Mouse (Mus musculus) c-Kit-positive CD71-negative TER-119-negative erythroid progenitor cells, embryonic 14.5 days (primary cell): ENCODE results near the gene Cacna1c.
A peak's percentile ranks its signal among the peaks of the same experiment; 100 is the strongest.

Experiments used
- DNase-seq: peaks from one replicate; pipeline ENCODE4 v3.0.0-alpha.2; 2013; ENCODE audit warnings: low read depth

Cacna1c gene

DNA sequence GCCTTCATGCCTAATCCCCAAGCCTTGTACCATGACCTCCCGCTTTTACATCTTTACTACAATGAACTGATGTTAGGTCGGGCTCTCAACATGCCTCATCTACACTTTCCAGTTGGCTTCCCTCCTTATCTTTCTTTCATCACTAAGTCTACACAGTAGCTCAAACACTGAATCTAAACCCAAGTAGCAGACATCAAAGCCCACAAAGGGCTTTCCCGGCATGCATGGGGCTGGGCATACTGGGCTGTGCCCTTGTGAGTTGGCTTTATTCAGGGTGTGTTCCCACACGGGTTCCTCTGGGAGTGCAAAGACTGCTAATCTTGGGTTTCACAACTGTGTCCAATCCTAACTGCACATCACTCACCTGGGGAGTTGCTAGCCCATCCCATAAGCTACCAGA is 542.9 kb downstream of the Cacna1c start:
- DNase-seq = no peak

DNA sequence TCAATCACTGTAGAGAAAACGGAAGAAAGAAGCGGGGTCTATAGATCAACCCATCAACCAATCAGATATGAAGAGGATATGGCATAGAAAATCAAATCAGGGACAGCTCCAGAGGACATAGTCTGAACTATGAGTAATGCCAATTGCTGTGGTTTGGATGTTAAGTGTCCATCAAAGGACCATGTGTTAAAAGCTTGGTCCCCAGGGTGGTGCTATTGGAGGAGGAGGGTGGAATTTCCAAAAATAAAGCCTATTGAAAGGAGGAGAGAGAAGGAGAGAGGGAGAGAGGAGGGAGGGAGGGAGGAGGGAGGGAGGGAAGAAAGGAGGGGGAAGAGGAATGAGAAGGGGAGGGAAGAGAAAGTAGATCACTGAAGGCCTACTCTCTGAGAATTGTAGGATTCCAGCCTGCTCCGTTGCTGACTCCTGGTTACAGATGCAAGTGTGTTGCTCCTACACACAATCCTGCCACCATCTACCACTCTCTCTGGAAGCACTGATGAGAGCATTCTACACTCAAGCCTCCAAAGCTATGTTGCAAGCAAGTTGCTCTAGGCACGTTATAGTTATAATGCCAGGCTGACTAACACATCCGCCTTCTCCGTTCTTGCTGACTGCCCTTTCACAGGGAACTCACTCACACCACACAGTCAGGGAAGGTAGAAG is 547.0 kb downstream of the Cacna1c start:
- no peak for DNase-seq

DNA sequence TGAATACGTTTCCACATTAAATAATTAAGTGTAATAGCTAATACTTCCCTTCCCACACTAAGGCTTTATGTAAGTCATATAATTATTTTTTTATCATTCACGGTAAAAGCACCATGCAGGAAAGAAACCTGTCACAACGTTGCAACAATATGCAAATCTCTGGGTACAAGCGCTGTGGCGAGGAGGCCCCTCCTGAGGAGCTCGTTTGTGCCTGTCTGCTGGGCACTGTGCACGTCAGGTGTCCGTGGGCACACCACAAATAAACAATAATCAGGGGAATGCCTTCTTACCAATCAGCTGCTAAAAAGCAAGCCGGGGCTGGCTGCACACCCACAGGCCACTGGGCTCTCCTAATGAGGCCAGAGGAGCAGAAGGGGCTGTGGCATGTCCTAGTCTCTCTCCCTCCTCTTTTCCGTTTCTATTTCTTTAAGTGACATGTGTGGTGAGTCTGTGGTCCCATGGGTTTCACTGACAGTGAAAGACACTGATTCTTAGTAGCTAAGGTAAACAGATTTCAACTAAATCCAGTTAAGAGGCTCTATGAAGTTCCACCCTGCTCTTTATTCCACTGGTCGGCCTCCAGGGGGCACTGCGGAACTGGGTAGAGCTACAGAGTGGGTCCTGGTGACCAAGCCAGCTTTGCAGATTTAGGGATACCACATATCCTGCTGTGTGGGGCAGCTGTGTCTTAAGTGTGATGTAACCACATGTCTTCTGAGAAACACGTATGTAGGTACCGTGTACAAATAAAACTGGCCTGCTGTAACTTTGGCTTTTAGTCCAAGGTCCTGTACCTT is 549.8 kb downstream of the Cacna1c start:
- DNase-seq = peak; percentile 53

DNA sequence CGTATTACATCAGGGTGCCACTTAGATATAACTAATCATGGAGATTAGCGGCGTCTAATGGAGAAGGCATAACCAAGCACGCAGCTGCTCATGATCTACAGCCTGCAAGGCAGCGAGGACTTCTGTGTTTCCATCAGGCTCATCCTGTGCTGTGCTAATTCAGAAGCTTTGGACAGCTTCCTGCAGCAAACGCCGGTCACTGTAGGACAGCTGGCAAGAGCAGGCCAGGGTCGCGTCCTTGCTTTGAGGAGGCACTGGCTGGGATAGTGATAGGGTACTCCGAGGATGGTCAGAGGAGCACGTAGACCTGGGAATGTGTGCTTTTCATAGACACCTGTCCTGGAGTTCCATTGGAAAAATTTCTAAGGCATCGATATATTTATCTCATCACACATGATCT is 551.4 kb downstream of the Cacna1c start:
- no peak for DNase-seq

DNA sequence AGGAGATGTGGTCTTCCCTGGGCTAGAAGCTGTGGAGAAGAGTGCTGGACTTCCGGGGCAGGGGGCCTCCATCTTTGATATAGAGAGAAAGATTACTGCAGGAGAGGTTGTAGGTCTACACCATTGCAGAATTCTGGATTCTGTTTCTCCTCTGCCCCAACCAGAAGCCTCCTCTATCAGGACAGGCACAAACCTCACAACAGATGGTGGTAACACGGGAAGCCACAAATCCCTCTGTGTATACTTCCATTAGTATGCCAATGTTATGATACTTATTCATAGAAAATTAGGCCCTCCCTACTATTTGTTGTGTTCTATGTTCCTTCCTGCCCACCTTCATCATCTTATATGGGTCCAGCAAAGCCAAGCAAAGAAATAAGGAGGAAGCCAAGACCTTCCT is 552.7 kb downstream of the Cacna1c start:
- DNase-seq = no peak

DNA sequence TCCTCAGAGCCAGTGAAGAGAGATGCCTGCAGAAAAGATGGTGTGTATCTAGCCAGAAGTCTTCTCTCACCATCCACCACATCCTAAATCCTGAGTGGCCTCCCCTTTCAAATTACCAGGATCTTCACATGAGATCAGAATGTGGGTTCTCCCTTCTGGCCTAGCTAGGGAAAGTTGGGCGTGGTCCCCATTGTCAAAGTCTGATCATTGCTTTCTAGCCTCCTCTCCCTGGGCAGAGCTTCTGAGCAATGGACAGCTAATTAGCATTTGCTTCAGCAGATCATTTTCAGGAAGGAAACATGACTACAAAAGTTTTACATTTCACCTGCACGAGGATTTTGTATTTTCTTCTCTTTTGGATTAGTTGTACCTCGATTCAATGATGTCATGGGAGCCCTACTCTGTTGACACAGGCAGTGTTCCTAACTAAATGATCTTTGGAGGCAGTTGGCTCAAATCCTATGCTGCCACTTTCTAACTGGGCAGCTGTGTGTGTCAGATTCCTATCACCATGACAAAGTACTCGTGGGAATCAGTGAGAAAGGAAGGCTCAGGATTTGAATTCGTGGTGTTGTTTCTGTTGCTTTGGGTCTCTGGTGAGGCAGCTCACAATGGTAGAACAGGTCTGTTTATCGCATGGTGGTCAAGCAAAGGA is 554.4 kb downstream of the Cacna1c start:
- no peak for DNase-seq

DNA sequence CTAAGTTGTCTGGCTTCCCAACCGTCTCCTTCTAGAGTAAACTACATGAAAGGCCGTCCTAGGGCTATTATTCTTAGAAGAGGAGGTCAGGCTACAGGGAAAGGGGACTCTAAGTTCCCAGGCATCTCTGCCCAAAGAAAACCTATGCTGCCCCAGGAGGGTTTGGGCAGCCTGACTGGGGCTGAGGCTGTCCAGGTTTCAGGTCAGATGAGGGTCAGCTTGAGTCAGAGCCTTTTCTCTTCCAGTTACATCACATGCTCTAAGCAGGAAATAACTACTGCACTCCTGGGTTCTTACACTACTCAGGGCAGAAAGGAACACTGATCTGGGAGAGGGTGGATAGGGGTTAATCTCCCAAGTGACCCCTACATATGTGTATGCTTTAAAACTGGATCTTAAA is 556.4 kb downstream of the Cacna1c start:
- DNase-seq = no peak

DNA sequence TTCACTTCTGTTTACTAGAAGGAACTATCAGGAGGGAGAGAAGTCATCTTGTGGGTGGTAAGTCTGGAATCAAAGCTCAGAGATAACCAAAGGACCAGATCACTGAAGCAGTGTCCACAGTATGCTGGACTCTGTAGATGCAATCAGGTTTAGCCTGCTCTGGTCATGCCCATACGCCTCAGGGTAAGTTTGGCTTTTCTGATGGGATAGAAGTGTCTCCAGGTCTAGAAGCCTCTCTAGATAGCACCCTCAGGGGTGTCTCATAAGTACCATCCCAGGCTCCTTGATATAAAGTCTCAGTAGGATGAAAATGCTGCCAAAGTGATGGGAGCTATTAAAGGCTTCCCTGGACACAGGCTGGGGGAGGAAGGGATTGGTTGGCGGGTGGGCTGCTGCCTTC is 557.3 kb downstream of the Cacna1c start:
- DNase-seq = no peak

DNA sequence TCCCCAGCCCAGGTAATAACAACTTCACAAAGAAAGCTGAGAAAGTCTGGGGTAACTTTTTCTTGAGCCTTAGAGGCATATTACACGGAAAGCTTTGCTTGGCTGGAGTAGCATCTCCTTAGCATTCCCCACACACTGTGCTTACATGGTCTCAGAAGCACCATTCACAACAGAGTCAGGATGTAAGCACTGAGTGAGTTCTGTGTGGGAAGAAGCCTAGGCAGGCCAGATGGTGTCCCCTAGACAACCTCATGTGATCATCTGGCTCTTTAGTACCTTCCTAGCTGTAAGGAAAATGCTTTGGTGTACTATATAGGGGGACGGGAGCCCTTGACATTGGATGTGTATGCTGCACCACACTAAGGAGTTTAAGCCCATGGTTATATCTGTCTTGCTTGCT is 563.7 kb downstream of the Cacna1c start:
- no peak for DNase-seq

DNA sequence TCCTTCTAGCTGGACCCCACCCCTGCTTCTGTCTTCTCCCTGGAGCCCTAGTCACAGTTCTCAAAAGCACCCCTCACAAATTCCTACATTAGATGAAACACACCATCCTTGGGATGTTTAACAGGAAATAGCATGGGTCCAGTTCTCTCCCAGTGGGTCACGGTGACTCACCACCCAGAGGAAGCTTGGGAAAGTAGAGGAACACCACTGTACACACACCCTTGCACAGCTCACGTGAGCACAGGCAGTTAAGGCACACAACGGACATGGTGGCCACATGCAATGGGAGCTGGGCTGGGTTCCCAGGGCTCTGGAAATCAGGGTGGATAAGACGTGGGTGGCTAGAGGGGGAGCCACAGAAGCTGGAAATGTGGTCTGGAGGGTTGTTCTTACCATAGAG is 566.2 kb downstream of the Cacna1c start:
- DNase-seq = no peak

DNA sequence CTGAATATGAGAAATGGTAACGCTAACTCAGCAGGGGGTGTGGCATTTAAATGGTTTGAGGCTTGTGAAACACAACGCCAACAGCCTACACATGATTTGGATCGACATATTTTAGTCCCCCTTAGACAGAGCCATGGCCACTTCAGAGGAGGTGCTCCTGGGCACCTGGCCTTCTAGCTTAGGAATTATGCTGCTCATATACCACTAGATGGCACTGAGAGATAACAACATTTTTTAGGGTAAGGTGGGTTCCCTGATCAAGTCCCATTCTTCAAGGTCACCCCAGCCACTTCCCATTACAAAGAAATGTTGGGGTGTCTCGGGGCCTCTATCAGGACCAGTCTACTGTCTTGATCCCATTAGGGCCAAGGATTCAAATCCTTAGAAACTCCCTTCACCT is 570.0 kb downstream of the Cacna1c start:
- peak; percentile 7 for DNase-seq

DNA sequence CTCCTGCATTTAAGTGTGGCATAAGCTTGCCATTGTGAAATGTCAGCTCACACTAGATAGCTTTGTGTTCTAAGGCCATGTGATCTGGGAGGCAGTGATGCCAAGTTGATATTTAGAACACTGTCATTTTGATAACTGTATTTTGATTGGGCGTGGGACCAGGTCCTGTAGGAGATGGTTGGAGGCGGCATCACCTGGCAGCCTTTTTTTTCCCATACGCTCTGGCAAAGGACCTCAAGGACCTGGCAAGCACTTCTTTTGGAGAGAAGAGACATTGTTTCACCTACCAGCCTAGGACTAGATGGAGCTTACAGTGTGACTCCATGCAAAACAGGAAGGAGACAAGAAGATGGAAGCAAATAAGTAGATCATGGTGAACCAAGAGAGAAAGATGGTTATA is 572.6 kb downstream of the Cacna1c start:
- DNase-seq = no peak

DNA sequence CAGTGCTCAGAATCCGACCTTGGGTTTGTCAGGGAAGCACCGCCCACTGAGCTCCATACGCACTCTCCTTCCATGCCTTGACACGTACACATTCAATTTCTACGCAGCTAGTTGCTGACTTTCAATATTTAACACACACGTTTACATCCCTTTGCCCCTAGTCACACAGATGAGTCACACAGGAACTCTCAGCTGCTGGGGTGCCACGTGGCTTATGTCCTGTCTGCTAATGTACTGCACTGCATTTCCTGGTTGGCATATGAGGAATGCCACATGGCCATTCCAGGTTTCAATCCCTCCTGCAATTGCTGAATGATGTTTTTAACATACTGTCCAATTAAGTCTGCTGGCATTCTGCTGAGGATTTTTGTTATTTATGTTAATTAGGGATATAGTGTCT is 574.4 kb downstream of the Cacna1c start:
- peak; percentile 8 for DNase-seq

DNA sequence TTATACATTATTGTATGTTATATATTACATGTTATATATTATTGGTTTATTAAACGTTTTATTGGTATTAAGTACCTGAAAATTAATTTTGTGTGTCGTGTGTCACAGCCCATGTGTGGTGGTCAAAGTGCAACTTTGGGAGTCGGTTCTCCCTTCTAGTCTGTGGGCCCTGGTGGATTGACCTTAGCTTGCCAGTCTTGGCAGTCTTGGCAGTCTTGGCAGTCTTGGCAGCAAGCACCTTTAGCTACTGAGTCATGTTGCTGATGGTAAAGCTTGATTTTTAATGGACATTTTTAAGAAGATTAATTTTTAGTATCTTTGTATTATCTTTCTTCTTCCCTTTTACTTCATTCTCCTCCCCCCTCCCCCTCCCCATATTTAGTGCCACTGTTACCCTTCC is 574.8 kb downstream of the Cacna1c start:
- DNase-seq = no peak

DNA sequence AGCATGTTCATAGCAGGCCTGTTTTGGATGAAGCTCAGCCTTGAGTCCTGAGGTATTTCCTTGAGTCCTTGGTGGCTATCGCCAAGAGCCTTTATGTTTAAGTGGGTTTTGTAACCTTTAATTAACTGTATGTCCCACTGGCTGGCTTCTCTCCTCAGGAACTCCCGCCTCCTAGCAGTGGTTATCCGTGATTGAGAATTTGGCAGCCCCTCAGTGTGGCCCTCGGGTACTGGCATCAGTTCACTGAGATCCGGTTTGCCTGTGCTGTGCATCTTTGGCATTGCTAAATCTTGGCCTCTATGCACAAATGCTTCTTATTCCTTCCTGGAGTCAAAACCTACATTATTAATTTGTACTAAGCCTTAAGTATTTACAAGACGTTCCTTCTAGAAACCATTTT is 587.3 kb downstream of the Cacna1c start:
- no peak for DNase-seq

DNA sequence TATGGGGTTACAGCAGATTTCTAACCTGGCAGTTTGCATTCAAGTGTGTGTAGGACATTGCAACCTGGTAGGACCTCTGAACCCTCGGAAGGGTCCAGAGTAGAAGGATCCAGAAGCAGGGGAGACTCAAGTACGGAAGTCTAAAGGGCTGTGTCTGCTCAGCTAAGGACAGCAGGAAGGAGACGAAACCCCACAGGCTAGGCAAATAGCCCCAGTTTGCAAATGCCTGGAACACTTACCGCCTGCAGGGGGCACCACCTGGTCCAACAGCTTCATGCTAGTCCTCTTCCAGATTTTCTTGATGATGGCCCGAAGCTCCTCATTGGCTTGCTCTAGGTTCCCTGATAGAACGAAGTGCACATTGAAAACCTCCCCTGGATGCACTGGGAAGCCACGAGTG is 590.2 kb downstream of the Cacna1c start:
- peak; percentile 4 for DNase-seq

DNA sequence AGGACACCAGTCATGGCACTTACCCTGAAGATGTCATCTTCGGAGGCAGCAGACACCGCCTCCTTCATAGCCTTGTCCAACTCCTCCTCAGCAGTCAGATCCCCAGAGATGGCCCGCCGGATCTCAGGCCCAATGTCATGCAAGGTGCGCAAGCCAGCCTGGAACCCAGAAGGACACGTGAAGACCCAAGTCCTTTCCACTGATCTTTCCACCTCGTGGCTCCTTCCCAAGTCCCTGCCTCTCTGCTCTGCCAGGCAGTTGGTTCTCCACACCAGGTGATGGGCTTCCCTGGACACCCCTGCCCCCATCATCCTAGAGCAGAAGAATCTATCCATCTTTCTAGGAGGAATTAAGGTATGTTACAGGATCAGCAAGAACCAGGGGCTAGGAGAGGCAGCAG is 592.4 kb downstream of the Cacna1c start:
- no peak for DNase-seq

DNA sequence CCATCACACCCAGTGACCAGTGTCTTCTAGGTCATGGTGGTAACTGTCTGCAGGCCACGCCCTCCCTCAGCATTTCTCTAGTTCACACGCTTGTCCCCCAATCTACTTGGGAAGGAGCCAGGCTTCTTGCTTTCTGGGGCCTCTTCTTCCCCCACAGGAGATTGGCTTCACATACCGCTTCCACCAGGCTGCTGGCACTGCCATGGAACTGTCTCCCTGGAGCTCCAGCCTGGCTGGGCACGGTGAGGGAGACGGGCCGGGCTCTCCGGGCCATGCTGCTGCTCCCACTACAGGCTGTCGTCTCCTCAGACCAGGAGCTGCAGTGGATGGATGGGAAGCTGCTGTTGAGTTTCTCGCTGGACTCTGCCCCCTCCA is 600.5 kb downstream of the Cacna1c start:
- DNase-seq = no peak

DNA sequence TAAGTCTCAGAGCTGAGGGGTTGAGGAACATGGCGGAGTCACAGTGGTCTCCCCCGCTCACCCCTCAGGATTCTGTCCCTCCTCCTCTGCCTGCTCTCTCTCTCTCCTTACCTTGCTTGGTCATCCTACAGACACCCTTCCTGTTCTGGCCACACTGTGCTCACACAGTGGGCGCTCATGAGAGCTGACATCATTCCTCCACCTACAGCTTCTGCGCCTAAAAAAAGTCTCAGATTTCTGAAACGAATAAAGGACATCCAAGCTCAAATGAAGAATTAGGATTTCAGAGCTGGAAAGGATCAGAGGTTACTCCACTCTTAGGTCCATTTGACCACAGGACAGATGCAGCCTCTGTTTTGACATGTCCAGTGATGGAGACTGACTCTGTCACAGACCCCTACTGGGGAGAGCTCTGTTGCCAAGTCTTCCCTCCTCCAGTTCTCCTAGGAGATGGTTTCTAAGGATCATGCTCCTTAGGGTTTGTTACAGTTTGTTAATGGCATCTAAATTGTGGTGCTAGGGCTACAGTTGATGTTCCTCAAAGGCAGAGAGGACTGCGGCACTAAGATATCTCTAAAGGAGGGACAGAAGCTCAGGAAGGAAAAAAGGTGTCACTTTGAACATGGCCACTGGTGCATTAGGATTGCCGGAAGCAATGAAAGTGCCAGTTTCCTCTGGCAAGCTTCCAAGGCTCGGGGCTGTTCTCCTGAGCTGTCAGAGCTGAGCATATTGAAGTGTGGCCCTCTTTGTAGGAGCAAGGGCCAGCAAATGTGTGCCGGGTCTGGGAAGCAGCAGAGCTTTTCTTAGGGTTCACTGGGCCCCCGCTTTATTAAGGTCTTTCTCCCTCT is 601.2 kb downstream of the Cacna1c start:
- DNase-seq = no peak

DNA sequence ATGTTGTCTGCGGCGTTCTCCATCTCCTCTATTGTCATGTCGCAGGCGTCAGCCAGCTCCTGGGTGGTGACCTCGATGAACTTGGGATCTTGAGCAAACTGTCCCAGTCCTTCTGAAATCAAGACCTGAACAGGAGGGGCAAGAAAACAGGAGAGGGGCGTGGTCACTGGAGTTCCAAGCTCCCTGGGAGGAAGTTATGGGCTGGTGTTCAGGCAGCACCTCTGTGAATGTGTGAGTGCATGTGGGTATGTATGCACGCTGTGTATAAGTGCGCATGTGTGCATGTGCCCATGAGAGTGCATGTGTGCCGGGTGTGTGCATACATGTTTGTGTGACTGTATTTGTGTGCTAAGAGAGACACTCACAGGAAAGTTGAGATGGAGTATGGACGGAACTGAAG is 602.1 kb downstream of the Cacna1c start:
- DNase-seq = peak; percentile 4

DNA sequence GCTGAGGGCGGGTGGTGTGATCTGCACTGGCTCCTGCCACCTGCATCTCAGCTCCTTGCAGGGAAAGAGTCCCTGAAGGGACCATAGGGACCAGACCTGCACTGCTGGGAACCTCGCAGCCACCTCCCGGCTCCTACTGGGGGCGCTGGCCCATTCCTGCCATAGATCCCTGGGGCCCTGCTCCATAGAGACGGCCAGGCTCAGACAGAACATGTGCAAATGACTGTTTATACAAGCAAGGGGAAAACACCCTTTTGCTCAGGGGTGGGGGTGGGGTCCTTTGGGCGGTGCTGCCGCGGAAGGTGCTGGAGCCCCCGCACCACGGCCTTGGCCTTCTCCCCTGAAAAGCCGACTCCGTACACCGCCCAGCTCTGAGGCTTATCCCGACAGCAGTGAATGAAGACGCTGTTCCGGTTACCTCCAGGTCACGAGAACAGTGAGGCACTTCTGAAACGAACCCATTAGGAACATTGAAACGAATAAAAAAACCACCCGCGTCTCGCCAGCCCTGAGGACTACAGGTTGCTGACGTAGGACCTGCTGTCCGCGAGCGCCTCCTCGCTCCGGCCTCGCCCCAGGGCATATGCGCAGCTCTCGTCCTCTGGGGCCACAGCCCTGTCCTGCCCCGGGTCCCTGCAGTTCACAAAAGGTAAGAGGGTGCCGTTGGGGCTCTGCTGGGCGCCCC is 602.7 kb downstream of the Cacna1c start:
- peak; percentile 9 for DNase-seq
